Mouse (Mus musculus): ENCODE measurements around the gene Sipa1l2.

- TF ChIP-seq CTCF (IDR thresholded peaks at IDR 0.05; ENCODE audit: low read depth) (no peak), EP300 (IDR thresholded peaks at IDR 0.05; ENCODE audit: low read depth) (no peak)
These were observed 26.6 kb downstream of the Sipa1l2 start for GRCm38 (mm10) chr8:125542893-125543613.
